Mouse (Mus musculus) adrenal gland, postnatal 10 days (tissue): ENCODE data around the gene Zfp280d. TPM values are rescaled to one million over a fixed set of nuclear protein-coding genes. Genes with fewer than 3 reads are reported as not detected.

Source experiments
- DNase-seq: peaks from one replicate; pipeline ENCODE4 v3.0.0; 2021; ENCODE audit warnings: mixed read lengths
- long read RNA-seq, 2 experiments: library from polyadenylated mRNA; stranded (forward); transcript quantifications; one replicate each; pipeline ENCODE4 v2.0.0; 2021
- total RNA-seq, 2 experiments: library from RNA; stranded (reverse); gene quantifications; 2 replicates each; pipeline ENCODE4 v1.2.3; 2021

Zfp280d gene
- 10 to 100 TPM; 27.6 to 46.9 TPM for total RNA-seq
- long read RNA-seq, experiment 1, partial matches to known transcripts: 0 of 4 reads
- long read RNA-seq, experiment 1, other reads (novel, unspliced or antisense): 4 of 4 reads
- long read RNA-seq, experiment 2, partial matches to known transcripts: 2 of 2 reads
- long read RNA-seq, experiment 2, other reads (novel, unspliced or antisense): 0 of 2 reads

DNA sequence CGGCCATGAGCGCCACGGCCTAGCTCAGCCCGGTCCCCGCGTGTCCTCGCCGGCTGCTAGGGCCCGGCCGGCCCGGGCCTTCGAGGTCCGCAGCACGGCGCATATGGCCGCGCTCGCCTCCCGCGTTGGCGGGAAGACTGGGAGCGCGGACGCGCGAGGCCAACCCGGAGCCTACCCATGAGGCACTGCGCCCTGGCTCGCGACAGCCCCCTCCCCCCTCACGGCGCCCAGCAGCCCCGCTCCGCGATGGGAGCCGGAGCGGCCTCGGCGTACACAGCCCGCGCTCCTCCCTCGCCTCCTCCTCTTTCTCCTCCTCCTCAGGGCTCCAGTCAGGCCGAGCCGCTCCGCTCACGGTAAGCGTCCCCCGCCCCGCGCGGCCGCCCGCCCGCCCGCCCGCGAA lies at the start of gene Zfp280d:
Gene Zfp280d (plus strand): TSS at position 184 of the 400 bp plus-strand sequence.
- DNase-seq: peak; percentile 95

DNA sequence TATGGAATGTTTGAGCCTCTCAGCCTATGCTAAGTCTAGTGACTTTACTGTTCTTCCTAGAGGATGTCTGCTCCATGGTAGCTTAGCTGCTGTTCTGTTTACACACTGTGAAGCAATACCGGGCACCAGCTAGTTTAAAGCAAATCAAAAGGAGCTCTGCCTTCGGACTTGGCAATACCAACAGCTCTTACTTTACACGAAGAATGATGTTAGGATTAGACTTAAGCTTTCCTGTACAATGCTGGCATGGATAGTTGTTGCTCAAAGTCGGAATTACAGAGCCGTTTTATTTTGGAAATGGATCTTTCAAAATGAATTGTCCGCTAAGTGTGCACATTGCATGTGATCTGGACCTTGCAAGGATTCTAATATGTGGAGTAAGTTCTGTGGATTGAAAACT lies 48.1 kb upstream of the Zfp280d start:
- DNase-seq: no peak

DNA sequence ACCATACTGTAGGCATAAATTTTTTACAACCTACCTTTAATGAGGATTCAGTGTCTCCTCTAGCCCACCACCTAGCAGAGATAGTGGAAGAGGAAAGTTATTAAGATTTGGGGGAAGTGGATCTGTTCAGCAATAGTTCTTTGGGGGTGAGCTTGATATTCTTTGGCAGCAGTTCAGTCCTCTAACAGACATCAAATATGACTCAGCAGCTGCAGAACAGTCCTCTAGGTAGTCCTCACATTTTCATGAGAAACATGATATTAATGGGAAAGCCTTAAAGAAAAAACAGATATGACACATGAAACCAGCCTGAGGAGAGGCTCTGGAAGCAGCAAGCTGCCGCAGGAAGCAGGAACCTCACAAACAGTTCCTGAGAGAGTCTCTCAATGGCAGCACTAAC lies 22.0 kb upstream of the Zfp280d start:
- no peak for DNase-seq

DNA sequence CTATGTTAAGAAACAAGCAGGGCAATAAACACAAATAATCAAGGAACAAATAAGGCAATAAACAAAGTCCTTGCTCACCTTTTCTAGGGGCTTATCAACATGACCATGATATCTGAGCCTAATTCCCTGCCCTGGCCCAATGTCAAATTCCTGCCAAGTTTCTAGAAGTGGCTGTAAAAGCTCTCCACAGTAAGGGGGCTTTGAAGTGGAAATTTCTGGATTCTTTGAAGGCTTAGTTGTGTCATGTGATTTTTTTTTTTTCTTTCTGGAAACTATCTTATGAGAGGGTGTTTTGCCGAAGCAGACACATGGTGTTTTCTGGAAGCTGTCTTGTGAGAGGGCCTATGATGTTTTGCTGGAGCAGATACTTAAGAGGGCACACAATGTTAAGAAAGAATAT lies 19.4 kb upstream of the Zfp280d start:
- DNase-seq: no peak

DNA sequence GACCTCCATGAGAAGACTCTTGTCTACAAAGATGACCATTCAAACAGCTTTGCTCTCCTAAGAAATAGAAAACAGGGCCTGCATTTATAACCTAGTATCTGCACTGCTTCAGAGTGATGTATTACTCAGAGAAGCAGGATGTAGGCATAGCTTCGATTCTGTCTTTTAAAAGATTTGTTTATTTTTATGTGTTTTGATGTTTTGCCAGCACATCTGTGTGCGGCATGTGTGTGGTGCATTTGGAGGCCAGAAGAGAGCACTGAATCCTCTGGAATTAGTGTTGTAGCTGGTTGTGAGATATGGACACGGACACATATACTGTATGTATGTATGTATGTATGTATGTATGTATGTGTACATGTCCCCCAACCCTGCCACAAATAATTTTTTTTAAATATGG lies 18.0 kb upstream of the Zfp280d start:
- DNase-seq: no peak

DNA sequence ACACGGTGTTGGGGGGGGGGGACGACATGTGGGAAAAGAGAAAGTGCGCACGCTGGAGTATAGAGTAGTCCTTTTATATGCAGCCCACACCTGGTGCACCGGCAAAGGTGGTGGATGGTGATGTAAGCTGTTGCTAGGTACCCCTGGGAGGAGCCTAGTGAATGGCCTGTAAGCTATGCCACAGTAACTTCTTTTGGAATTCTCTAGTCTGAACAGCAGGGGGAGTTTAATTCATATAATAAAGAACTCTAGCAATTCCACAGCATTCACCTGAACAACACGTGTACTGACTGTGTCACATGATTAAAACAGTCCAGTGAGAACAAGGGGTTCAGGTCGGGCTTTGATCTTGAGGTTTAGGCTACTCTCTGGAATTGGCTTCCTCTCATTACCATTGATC lies 14.3 kb upstream of the Zfp280d start:
- DNase-seq: peak; percentile 15

DNA sequence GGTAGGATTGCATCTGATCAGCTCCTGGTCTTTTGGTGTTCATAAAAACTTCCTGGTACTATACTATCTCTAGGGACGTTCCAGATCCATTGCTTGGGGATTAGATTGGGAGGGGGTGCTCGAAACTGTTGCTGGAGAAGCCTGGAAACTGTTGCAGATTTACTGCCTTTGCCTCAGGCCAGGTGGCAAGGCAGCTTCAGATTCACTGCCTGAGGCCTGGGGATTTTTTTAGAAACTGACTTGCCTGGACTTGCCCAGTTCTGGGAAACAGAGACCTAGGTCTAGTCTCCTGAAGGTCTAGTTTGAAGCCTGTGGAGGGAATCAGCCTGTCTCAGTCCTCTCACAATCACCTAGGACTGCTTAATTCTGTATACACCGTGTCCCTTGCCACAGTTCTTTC lies 9.8 kb upstream of the Zfp280d start:
- DNase-seq: no peak

DNA sequence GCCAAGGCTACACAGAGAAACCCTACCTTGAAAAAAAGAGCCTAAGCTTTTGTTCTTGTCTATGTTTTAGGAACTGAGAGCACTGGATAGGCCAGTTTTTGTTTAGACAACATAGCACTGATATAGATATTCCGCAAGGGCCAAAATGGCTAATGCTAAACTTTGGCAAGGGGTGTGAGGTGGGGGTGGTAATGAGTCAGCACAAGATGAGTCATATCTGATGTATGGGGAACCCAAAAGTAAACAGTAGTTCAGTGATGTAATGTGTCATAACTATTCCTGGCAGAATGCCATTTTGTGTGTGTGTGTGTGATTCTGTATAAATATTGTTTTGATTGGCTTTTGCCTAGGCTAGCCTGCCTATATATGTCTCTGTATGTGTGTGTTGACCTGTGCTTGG lies 4.5 kb upstream of the Zfp280d start:
- no peak for DNase-seq

DNA sequence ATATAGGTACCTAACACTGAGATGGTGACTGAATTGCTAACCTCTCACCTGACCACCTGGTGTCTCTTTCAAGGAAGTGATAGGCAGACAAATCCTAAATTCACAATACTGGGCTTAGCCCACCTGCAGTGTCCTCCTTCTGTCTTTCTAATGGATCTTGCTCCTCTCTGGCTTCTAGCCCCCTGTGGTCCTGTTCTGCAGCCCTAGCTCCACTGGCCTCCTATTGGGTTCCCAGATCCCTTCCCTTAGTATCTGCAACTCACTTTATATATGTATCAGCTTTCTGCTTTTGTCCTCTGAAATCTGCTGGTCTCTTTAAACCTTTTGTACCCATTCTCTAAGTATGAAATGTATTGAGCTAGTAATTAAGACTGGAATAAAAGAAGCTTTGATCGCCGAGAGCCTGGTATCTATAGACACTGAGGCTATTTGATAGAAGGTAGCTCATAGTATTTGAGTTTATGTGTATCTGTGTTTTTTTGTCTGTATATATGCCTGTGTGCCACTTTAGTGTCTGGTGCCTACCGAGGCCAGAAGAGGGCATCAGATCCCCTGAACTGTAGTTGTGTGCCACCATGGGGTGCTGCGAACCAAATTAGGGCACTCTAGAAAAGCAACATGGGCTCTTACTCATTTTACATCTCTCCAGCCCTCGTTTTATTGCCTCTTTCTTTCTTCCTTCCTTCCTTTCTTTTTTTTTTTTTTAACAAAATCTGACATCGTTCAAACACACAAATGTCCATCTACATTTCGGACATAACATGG lies 832 bp upstream of the Zfp280d start:
- DNase-seq: no peak

DNA sequence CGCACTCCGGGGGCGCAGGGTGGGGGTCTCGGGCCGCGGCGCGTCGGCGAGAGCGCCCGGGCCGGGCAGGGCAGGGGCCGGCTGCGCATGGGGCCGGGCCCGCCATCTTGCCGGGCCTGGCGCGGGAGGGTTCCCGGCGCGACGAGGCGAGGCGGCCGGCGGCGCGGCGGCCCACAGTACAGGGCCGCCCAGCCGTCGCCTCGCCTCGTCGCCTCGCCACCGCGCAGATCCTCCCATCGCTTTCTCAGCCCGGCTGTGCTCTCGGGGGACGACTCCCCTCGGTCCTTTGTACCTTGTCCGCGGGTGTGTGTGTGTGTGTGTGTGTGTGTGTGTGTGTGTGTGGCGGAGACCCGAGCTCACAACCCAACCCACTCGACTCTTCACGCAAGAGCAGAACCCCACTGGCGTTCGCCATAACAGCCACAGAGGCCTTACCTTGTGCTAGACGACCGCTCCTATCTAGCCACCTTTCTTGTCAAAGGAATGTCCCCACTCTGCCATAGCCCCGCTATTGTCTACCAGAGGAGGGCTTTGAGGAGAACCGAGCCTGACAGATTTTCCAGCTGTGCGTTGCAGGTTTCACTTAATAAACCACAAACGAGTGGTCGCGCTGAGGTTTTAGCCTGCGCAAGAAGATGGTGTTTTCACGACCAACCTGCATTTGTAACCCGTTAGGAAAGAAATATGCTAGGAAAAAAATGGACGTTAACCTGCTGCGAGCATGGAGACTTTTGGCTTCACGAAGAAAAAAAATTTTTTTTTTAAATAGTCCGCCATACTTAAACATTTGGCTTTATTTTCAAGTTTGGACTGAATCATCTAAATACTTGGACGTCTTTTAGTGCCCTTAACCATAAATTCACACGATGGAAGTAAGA lies 680 bp downstream of the Zfp280d start:
- peak; percentile 69 for DNase-seq

DNA sequence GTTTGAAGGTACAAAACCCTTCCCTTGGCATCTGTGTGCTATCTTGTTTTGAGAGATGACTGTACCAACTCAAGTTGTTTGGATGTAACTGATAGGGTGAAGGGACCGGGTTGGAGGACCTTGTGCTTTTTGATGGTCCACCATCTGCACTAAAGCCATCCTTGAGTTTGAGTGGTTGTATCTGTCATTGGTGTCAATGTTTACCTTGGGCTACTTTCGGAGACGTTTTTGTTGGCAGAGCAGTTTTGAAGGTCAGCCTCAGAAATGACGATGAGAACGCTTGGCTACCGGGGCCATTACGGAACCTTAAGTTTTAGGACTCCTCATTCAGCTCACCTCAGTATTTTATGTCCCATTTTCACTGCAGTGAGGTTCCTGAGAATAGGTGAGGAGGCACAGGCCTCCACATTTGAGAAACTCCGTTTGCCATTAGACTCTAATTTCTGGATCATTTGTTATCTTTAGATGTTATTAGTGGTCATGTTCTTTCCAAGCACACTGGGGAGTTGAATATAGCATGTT lies 1.4 kb downstream of the Zfp280d start:
- DNase-seq: peak; percentile 35

DNA sequence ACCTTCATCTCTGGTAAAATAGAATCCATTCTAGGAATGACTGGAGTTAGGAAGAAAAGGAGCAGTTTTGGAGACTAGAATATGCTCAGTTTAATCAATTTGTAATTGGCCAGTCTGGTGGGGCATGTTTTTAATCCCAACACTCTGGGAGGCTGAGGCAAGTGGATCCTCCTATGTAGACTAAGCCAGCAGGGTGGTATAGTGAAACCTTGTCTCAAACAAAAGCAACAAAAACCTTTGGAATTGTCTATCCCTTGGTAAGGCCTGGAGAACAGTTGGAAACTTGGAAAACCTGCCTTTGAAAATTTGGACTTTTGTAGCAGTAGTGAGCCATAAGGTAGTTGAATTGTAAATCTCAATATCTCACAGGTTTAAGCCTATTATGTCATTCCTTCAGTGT lies 2.3 kb downstream of the Zfp280d start:
- DNase-seq: no peak

DNA sequence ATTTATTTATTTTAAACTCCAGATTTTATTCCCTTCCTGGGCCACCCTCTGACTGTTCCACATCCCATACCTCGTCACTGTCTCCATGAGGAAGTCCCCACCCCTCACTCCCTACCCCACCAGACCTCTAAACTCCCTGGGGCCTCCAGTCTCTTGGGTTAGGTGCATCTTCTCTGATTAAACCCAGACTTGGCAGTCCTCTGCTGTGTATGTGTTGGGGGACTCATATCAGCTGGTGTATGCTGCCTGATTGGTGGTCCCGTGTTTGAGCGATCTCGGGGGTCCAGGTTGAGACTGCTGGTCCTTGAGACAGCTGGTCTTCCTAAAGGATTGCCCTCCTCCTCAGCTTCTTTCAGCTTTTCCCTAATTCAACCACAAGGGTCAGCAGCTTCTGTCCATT lies 5.3 kb downstream of the Zfp280d start:
- no peak for DNase-seq

DNA sequence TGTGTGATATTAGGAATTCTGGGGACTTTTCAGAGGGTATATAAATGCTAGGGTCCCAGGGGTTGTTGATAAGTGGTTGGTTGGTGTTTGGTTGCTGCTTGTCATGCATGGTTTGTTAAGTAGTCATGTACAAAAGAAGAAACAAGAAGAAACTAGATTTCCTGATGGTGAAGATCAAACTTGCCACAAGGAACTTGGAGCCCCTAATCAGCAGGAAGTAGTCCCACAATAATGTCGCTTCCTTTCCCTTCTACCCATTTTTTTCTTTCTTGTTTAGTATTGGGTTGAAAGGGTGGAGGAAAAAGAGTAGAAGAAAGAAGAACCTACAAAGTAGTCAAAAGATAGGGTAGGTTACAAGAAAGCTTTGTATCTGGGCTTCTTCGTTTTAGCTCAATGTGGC lies 13.0 kb downstream of the Zfp280d start:
- no peak for DNase-seq

DNA sequence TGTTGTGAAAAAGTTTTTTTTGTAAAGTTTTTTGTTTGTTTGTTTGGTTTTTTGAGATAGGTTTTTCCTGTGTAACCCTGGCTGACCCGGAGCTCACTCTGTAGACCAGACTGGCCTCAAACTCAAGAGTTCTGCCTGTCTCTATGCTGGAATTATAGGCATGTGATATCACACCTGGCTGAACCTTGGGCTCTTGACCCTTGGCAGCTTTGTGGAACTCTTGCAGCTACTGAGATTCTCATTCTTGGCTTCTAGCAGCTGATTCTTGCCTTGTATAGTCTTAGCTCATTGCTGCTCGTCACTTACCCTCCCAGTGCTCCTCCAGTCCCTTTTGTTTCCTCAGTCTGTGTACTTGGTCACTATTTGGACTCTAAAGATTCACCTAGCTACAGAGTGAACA lies 13.6 kb downstream of the Zfp280d start:
- no peak for DNase-seq

DNA sequence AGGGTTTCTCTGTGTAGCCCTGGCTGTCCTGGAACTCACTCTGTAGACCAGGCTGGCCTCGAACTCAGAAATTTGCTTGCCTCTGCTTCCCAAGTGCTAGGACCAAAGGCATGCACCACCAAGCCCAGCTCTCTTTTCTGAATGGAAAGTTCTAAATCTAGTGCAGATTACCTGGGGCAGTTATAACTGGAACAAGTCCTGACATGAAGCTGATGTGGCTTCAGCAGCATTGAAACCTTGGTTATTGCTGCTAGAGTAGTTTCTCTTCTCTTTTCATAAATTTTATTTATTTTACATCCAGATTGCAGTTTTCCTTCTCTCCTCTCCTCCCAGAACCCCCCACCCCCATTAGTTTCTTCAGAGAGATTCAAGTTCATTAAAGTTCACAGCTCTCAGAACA lies 14.4 kb downstream of the Zfp280d start:
- no peak for DNase-seq

DNA sequence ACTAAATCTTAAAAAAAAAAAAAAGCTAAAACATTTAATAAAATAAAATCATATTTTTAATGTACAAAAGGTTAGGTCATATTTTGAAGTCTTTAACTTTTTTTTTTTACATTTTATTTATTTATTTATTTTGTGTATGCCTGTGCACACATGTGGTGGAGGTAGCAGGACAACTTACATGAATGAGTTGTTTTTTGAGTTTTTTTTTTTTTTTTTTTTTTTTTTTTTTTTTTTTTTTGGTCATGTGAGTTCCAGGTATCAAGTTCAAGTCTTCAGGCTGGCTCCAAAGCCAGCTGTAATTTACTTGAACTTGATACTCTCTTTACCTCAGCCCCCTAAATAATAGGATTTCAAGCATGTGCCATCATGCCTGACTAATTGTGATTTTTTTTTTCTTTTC lies 19.4 kb downstream of the Zfp280d start:
- DNase-seq: no peak

DNA sequence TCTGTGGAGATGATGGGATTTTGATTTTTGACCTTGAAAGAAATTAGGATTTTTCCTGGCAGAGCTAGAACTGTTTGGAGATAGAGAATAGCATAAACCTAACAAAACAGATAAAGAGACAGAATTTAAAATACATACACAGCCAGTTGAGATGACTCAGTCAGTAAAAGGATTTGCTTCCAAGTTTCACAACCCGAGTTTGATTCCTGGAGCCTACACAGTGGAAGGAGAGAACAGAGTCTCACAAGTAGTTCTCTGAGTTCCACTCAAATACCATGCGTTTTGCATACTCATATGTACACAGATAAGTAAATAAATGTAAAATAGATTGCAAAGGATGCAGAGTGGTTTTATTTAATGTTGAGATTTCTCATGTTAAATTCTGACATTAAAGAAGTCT lies 35.1 kb downstream of the Zfp280d start:
- DNase-seq: no peak

DNA sequence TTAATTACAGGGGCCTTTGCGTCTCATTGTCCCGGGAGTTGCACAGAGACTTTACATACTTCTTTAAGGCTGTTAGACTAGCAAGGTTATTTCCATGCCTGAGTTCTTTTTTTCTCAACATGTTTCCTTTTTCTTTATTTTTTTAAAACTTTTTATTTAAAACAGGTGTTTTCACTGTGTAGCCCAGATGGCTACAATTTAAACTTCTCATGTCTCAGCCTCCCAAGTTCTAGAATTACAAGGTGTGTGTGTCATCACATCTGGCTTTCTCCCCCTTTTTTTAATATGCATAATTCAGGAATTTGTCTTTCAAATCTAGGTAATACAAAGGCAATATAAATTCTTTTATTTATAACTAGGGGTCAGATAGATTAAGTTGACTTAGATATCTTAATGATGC lies 58.6 kb downstream of the Zfp280d start:
- DNase-seq: no peak

DNA sequence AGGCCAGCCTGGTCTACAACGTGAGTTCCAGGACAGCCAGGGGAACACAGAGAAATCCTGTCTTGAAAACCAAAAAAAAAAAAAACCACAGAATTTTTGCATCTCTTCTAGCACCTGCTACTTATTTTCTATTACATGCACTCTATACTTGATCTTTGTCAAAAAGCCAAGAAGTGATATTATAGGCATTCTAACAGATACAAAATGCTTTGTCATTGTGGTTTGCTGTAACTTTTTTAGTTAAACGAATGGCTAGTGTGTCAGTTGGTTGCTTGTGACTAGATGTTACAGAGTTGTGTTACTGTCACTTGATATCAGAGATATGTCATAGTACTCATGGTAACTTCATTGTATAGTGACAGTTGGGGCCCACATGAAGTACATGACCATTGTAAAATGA lies 61.4 kb downstream of the Zfp280d start:
- no peak for DNase-seq

DNA sequence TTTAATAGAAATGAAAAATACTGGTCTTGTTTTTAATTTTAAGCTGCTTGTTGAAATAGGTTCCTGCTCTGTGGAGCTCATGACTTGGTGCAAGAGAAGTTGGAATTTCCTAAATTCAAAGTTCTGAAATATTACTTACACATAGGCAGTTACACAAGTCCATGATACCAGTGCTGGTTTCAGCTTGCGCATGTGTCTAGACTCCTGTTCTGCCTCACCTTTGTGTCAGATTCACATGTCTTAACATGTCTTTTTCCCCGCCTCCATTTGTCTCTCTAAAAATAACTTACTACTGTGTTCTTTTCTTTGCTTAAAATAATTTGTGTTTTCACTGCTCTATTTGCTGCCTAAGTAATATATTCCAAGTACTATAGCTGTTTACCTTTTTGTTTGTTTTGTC lies 64.5 kb downstream of the Zfp280d start:
- DNase-seq: no peak

DNA sequence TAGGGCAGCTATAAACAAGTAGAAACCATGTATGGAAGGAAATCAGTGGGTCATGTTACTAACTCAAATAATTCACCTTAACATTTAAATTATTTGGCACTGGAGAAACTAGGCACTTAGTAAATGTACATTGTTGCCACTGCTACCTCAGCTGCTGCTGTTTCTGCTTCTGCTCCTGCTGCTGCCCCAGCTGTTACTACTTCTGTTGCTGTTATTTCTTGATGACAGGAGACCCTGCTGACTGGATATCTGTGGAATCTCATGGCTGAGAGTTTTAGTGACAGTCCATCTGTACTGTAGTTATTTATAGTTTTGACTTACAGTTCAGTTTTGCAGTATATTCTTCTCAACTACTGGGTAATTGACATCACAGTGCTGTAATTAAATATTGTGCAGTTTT lies 69.2 kb downstream of the Zfp280d start:
- DNase-seq: no peak

DNA sequence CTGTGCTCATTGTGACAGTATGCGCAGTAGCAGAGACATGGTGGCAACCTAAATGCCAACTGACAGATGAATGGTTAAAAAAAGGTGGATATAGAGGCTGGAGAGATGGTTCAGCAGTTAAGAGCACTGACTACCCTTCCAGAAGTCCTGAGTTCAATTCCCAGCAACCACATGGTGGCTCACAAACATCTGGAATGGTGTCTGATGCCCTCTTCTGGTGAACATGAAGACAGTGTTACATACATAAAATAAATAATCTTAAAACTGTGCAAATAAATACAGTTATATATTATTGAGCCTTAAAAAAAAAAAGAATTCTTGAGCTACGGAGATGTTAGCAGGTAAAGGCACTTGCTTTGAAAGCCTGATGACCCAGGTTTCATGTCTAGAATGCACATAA lies 97.7 kb downstream of the Zfp280d start:
- DNase-seq: no peak
